Mouse (Mus musculus) layer of hippocampus, adult 9-11 months (tissue): Measurements from ENCODE around the gene Atp8b2.

Experiments used
- DNase-seq: peaks from one replicate; pipeline ENCODE4 v3.0.0; 2022

The Atp8b2 gene

DNA sequence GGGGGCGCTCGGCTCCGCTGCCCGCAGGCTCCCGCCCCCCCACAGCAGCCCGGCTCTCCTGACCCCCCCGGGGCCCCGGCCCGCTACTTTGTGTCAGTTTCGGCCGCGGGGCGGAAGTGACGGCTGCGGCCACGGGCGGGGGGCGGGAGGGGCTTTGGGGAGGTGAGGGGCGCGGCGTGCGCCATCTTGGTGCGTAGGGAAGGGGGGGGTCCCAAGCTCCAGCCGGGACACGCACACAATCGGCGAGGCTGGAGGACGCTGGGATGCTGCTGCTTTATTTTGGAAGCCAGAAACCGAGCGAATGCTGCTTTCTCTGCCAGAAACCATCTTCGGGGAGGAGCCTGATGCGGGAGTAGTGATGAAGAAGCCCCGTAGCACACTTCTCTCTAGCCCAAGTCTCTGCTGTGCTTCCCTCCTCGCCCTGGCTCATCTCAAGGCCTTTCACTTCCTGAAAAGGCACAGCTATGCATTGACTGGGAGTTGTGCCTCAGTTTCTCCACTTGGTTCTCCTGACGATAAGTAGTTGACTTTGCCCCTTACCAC is at the start of gene Atp8b2:
Gene Atp8b2 (minus strand): TSS at position 288 of the 543 bp plus-strand sequence.
- peak; percentile 48 for DNase-seq

DNA sequence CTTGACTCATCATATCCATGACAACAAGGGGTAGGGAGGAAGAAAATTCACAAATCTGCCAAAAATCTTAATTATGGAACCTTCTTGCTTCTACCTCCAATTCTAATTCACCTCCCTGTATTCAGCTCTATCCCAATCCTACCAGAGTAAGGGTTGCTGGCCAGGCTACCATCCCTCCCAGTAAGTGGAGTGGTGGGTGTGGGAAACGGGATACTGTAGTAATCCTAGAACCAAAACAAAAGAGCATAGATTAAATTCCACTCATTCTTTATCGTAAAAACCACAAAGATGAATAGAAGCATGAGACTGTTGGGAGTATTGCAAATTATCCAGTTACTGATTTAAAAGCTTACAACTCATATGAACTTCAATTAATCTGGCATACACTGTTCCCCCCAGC is 47.0 kb upstream of the Atp8b2 start:
- no peak for DNase-seq

DNA sequence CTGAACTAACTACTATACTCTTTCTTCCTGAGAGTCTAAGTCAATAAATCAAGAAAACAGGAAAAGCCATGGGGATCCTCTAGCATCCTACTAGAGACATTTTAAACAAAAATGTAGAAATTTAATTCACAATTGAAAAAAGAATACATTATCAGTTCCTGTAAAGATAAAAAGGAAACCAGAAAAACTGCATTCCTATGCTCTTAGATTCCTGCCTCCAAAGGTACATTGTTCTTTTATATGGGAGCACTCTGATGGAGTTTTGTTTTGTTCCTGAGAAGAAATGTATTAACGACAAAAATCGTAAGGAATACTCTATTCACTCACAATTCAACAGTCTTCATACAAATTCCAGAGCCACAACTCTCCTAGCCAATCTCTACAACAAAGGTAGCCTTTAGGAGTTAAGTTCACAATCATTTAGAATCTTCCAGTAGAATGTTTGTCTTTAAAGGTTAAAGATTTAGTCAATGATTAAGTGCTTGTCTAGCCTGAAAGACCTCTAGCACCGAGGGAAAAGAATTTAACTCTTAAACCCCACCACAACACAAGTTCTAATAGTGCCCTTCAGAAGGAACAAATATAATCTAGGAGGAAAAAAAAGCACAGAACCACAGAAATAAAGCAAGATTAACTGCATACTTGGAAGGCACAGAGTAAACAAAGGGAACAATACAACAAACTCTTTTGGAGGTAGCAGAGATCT is 40.9 kb upstream of the Atp8b2 start:
- DNase-seq: no peak

DNA sequence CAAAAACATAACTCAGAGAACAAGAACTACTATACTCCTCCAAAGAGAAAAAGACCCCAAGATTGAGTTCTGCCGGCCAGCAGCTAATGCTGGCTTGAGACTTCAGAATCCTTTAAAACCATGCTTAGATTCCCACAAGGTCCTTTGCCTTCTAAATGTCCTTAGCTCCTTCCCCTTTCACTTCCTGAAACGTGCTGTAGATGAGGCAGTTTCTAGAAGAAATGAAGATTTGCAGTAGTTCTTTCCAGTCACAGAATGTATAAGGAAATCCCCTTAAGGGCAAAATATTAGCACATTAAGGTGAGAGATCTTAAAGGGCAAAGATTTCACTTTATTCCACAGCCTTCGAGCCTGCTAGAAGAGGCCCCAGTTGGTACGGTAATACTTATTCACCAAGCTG is 36.5 kb upstream of the Atp8b2 start:
- DNase-seq: no peak

DNA sequence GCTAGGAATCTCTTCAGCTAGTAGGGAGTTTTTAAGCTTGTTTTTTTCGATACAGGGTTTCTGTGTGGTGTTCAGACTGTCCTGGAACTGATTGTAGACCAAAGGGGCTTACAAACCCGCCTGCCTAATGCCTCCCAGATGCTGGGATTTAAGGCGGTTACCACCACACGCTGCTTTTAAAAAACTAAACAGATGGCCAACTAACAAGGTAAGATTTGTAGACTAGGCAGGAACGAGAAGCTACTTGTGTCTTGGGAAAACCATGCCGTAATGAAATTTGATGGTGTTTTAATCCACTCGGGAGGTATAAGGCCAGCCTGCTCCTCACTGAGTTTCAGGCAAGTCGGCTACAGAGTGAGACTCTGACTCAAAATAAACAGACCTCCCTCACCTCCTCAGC is 35.8 kb upstream of the Atp8b2 start:
- no peak for DNase-seq

DNA sequence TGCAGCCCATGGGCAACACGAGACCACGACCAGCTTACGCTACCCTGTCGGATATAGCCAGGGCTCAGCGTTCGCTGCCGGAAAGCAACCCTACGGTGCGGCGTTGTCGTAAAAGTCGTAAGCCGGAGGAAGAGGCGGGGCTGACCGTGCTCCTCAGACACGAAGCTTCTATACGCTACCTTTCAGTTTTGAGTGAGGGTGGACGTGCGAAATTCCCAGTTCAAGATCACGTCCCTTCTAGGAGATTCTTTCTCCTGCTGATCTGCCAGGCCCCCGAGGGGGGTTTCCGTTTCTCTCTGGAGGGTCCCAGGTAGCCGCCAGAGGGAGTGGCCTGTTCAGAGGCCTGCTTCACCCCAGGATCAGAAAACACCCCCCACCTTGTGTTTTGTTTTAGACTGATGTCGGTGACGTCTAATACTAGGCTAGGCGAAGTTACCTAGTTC is 35.3 kb upstream of the Atp8b2 start, which contains the start of gene Hax1:
Gene Hax1 (minus strand): TSS at position 169 of the 443 bp plus-strand sequence.
- peak; percentile 93 for DNase-seq

DNA sequence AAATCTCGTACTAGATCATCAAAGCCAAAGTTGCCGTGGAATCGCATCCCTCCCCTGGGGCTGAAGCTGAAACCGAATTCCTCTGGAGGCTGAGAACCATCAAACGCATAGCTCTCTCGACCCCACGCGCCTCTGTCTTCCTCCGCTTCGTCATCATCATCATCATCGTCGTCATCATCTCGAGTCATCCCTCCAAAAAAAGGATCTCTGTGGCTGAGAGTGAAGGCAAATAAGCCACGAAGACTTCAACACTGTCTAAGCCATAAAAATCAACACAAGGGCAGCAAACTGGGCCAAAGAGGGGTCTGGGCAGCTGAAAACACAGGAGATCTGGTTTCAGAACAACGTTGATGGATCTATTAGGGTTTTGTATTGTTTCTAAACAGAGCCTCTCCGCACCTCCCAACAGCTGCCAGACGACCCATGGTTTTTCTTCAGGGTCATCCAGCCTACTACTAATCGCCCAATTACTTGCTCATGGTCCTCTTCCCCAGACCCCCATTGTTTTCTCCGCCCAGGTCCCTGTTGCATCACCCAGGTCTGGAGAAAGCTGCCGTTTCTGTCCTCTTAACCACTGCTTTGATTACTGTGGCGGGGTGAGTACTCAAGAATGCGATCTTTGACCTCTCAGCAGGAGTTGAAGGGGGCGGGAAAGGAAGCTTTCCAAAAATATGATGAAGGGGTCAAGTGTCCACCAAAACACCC is 34.6 kb upstream of the Atp8b2 start:
- DNase-seq: peak; percentile 12

DNA sequence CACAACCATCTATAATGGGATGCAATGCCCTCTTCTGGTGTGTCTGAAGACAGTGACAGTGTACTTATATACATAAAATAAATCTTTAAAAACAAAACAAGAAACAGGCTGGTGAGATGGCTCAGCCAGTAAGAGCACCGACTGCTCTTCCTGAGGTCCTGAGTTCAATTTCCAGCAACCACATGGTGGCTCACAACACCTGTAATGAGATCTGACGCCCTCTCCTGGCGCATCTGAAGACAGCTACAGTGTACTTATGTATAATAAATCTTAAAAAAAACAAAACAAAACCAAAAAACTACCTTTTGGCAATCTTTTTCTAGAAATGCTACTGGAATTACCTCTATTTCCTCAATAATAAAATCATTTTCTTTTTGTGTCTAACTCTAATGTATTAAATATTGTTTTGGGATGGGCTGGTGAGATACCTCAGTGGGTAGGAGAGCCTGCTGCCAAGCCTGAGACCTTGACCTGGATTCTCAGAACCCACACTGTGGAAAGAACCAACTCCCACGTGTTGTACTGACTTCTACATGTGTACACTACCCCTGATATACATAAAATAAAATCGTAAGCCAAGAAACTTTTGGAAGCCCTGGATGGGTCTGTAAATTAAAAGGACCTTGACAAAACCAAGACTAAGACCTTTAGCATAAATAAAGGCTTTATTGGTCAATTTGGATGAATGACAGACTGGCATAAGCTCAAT is 31.7 kb upstream of the Atp8b2 start:
- no peak for DNase-seq

DNA sequence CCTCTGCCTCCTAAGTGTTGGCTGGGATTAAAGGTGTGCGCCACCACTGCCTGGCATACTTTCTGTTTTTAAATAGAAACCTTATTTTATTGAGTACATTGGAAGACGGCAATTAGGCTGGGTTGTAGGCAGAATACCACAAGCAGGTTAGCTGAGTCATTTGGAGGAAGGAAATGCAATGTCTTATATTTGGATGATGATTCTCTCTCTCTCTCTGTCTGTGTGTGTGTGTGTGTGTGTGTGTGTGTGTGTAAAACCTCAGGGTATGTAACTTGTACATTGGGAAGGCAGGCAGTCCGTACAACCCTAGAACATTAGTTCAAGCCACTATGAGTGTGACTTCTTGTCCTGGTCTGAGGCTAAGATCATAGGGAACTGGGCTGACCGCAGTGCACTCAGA is 24.5 kb upstream of the Atp8b2 start:
- no peak for DNase-seq

DNA sequence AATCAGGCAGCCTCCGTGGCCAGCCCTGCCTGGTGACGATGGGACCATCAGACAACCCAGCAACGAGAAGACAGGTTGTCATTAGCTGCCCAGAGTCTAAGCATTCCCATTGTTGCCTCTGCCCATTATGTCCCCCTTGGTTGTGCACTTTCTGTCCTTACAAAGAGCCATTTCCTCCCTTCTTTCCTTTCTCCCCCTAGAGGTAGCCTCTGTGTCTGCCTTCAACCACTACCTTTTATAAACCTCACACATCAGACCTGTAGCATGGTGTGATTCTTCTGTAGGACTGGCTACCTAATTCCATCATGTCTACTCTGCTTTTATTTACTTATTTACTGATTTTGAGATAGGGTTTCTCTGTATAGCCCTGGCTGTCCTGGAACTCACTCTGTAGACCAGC is 23.9 kb upstream of the Atp8b2 start:
- DNase-seq: no peak

DNA sequence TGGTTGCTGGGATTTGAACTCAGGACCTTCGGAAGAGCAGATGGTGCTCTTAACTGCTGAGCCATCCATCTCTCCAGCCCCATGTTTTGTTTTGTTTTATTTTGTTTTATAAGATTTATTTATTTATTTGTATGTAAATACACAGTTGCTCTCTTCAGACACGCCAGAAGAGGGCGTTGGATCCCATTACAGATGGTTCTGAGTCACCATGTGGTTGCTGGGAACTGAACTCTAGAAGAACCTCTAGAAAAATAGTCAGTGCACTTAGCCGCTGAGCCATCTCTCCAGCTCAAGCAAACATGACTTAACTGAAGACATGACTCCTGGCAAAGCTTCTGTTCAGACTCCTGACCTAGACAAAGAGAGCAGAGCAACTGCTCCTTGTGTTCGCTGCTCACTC is 19.1 kb upstream of the Atp8b2 start:
- no peak for DNase-seq

DNA sequence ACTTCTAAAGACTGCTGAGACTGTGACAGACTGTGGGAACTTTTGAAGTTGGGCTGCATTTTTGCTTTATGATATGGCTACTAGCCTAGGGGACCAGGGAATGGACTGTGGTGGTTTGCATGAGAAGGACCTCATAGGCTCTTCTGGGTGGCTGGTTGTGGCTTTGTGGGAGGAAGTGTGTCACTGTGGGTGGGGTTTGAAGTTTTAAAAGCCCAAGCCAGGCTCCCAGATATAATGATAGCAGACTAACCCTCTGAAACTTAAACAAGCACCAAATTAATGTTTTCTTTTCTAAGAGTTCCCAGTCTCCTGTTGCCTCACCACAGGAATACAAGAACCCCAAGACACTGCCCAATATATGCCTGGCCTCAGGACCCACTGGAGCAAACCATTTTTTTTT is 13.6 kb upstream of the Atp8b2 start:
- DNase-seq: no peak

DNA sequence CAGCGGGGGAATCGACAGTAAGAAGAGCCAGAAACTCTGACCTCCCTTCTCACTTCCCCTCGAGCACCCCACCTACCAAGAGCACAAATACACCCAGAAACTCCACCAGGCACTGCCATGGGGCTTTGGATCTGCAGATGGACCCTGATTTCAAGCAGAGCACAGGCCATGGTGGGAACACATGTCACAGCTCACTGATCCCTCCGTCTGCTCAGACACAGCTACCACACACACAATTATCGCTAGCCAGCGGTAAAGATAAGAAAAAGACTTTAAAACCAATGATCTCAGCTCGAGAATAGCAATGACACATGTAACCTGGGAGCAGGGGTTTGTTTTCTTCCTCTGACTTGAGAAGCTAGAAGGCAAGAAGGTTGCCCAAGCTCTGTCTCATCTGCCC is 5.2 kb upstream of the Atp8b2 start:
- no peak for DNase-seq

DNA sequence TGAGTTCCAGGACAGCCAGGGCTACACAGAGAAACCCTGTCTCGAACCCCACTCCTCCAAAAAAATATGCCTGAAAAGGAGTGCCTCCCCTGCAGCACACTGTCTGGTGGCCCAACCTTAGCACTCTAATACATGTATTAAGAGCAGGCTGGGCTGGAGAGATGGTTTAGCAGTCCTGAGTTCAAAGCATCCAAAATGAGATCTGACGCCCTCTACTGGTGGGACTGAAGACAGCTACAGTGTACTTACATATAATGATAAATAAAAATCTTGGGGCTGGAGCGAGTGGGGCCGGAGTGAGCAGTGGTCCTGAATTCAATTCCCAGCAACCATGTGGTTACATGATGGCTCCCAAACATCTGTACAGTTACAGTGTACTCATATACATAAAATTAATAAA is 3.6 kb upstream of the Atp8b2 start:
- DNase-seq: no peak

DNA sequence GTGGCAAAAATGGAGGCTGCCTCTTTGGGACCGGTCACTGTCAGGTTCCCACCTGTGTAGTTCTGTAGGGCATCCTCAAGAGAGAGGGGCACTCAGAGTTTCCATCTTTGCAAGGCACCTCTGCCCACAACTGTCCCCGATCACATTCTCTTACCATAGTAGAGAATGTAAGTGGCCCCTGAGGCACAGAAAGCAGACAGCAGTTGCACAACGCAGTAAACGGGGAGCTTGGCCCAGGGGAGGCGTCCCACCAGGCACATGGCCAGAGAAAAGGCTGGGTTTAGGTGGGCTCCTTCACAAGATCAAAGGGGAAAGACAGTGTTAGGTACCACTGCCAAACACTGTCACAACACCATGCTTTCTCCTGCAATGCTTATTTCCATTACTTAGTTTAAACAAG is 2.7 kb upstream of the Atp8b2 start:
- DNase-seq: no peak

DNA sequence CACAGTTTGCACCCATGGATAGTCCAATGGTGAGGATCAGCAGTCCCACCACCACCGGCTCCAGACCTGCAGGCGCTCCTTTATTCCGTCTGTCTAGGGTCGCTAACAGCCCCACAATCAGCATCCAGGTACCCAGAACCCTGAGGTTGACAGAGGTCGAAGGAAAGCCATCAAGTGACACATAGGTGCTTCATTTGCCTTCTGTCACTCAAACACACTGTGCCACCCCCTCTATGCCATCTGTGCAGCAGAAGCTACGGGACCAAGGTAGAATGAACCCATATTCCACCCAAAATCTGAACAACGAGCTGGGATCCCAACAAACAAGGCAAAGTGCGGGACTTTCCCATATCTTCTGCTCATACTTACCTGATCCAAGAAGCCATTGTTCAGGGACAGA is 2.2 kb upstream of the Atp8b2 start:
- no peak for DNase-seq

DNA sequence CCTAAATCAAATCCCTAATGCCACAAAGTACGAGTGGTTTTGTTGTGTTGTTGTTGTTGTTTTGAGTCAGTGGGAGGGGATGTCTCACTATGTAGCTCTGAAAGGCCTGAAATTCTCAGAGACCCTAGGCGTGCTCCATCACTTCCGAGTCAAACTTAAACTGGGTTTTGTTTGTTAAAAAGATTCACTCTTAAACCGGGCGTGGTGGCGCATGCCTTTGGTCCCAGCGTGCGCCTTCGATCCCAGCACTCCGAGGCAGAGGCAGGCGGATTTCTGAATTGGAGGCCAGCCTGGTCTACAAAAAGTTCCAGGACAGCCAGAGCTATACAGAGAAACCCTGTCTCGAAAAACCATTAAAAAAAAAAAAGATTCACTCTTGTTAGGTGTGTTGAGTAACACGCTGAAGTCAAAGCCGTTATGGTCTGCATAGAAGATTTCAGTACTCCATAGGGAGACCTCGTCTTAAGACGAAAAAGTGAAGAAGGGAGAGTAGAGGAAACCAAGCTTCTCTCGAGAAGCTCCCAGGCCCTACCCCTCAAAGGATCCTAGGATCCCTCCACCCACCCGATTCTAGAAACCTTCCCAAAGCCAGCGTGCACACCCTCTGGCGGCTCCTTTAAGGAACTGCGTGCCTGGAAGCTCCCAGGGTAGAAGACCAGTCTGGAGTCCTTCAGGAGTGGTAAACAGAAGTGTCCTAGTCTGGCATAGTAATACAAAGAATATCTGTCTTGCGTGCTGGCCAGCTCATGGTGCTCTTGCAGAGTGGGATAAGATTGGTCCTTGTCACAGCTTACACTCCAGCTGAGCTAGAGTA is 825 bp upstream of the Atp8b2 start:
- peak; percentile 45 for DNase-seq

DNA sequence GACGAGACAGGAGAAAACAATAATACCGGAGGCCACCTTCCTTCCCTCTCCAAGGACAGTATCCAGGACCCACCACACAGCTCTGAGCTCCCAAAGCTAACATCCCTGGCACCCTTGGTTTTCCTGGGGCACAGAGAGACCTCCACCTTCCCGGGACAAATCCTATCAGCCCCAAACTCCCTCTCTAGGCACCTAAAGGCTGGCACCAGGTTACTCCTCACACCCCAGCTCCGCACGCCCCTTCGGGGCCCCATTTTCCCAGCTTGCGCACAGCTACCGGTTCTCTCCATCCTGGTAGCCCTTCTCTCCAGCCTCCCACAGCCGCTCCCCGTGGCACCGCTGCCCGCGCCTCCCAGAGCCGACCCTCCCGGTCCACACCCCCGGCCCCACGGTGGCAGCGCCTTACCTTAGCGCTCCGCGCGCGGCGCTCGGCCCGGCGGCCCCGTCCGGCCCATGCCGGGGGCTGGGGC is 522 bp downstream of the Atp8b2 start:
- no peak for DNase-seq

DNA sequence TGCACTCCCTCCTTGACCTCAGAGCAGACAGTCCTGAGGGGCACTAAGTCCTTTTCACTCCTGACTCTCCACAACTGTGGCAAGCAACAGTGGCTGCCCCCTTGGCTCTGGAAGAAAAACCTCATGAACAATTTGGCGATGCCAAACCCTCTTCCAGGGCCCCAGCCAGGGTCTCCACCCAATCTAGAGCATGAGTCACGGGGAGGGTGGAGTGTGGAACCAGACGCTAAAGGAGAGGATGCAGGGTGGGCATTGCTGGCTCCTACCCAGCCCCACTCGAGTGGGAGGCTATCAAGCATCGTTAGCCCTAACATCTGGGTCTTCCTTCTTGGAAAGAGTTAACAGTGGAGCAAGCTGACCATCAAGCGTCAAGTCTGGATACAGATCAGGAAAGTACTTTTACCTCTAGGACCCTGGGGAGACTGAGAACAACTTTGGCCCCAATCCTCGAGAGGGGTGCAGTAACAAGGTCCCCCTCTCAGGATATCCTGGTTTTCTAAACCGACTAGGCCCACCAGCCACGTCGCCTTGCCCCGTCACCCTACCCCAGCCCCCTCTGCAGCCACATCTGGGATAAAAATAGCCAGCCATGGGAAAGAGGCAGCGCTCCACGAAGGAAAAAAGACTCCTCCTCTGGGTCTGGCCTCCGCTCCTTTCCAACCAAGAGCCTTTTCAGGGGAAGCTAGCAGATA is 1.1 kb downstream of the Atp8b2 start:
- no peak for DNase-seq

DNA sequence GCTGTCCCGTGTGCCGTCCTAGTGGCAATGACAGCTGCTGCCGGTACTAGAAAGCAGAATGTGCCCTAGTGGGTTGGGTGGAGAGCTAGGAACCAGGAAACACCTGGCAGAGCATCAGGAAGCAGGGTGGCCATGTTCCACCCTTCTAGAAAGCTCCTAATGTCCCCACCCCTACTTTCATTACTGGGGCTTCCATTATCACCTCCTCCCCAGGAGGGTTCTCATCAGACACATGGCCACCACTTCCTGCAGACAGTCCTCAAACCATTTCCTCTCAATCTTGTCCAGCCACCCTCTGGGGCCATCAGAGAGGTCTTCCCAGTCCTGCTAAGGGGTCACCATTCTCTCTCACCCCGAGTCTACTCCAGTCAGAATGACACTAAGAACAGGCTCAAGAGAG is 1.9 kb downstream of the Atp8b2 start:
- no peak for DNase-seq

DNA sequence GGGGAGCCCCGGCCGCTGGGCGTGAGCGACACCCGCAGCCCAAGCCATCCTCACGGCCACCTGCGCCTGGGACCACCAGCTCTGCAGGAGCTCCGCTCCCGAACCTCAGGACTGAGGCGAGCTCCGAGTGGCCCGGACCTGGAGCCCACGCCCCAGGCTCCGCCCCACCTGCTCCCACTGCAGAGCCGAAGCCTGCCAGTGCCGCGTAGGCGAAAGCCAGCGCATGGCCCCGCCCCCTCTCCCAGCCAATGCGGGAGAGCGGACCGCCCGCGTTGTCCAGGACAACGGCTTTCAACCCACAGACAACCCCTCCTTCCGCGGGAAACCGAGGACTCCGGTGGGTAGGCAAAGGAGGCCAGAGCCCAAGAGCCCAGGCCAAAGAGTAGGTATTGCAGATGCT is 2.8 kb downstream of the Atp8b2 start:
- peak; percentile 97 for DNase-seq

DNA sequence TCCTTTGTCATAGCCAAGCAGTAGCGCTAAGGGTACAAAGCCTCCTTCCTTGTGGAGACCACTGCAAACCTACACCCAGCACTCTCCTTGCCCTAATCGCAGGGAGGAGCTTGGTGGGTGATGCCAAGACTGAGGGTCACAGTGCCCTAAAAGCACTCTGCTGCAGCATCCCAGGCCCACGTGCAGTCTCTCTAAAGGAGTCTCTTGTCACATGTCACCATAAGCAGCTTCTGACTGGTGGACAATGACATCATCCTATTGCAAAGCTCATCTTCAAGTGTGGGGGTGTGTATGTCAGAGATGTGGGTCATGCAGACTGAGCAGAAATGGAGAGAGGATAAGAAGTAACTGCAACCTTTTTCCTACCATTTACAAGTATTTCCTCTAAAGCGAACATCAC is 3.9 kb downstream of the Atp8b2 start:
- peak; percentile 83 for DNase-seq
